Mouse (Mus musculus) embryo, embryonic 10.5 days (tissue): Measurements from ENCODE around the gene Gm29797.

Experiments used
- DNase-seq: peaks from one replicate; pipeline ENCODE4 v3.0.0-alpha.2; 2015; ENCODE audit warnings: low spot score

Gm29797 gene

GRCm38 (mm10) chr2:181696801-181697420 is 40.1 kb downstream of the Gm29797 start:
- no peak for DNase-seq

GRCm38 (mm10) chr2:181698241-181698640 is 41.4 kb downstream of the Gm29797 start, which contains the start of gene Lkaaear1:
Gene Lkaaear1 (minus strand): TSS chr2:181698442.
- DNase-seq, result no peak

DNA sequence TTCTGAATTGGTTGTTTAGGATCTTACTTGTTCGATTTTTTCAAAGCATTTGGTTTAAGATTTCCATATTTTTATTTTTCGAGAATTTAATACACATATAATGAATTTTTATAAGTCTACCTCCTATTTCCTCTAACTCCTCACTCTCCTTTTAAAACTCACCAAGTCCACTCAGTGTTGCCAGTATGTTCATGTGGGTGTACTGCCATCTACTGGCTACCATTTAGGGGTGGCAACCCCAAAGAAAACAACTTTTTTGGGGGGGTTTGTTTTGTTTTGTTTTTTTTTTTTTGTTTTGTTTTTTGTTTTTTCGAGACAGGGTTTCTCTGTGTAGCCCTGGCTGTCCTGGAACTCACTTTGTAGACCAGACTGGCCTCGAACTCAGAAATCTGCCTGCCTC is 49.8 kb downstream of the Gm29797 start:
- peak; percentile 34 for DNase-seq
